Mouse (Mus musculus) lung, adult 2 months (tissue): ENCODE measurements around the gene Dab2ip.

ENCODE experiments used
- CTCF ChIP-seq: fragments of 200-500 bp; IDR thresholded peaks from 2 replicates; pipeline ENCODE4 v1.5.1; 2011; ENCODE audit warnings: mild to moderate bottlenecking, low read length, control low read depth; ENCODE audit not compliant: insufficient read depth
- POLR2A ChIP-seq: fragments of 200-500 bp; IDR thresholded peaks from 2 replicates; pipeline ENCODE4 v1.6.1; 2011; ENCODE audit warnings: low read depth, mild to moderate bottlenecking, control low read depth, low read length, borderline replicate concordance; ENCODE audit errors: extremely low read depth

DNA sequence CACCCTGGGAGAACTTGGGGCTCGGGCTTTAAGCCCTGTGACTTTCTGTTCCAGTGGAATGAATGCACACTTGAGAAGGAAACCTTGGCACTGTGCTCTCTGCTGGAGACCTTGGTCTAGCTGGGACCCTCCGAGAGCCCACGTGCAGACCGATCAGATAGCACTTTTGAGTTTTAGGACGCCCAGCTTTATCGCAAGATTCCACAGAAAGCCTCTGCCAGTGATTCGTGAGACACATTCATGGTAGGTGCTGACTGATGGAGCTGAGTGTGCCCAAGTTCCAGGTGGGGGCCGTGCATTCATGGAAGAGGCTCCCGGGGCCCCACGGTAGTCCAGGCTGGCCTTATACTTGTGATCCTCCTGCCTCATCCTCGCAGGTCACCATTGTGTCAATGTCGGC is 211.3 kb downstream of the Dab2ip start:
- TF ChIP-seq CTCF, result no peak
- no peak for TF ChIP-seq POLR2A
